Mouse (Mus musculus): ENCODE data around the gene Gm10272. TPM values are rescaled to one million over a fixed set of nuclear protein-coding genes. Genes with fewer than 3 reads are reported as not detected.
"Not testable (repeated sequence)": the region's sequence is repeated elsewhere in the genome, so short reads cannot be mapped to it uniquely, and the experiment has no call there.

The Gm10272 gene
- polyA plus RNA-seq, 1 experiment from 2014 or later: not detected

- not testable (repeated sequence) for H3K27me3 ChIP-seq (ENCODE audit: control insufficient read depth, insufficient read depth, low read length); H3K4me3 ChIP-seq (ENCODE audit: low read depth, low read length); H3K4me1 ChIP-seq (ENCODE audit: control insufficient read depth, insufficient read depth, low read length); H3K4me2 ChIP-seq (replicated peaks; ENCODE audit: low read depth, low read length); H3K36me3 ChIP-seq (ENCODE audit: control insufficient read depth, insufficient read depth, low read length); H3K9me3 ChIP-seq (ENCODE audit: control insufficient read depth, low read depth, low read length); ATAC-seq (ENCODE audit: insufficient number of reproducible peaks, insufficient read depth, low FRiP score, low read depth); H3K9ac ChIP-seq (replicated peaks; ENCODE audit: low read depth, low read length); H3K27ac ChIP-seq (ENCODE audit: low read length)
These were observed 4.7 kb downstream of the Gm10272 start, which contains the start of gene Gm10024 for GRCm38 (mm10) chr10:77711157-77711556. Gene Gm10024, plus strand, starts transcription at chr10:77711457.

GRCm38 (mm10) chr10:77713734-77714133, 7.3 kb downstream of the Gm10272 start:
- WGBS: 58% methylated on average over 4 of the region's 4 CpGs
- no peak overlapping the region for H3K4me3 ChIP-seq (ENCODE audit: low read depth, low read length)
- no peak overlapping the region for H3K4me2 ChIP-seq (replicated peaks; ENCODE audit: low read depth, low read length)
- ATAC-seq (ENCODE audit: insufficient number of reproducible peaks, insufficient read depth, low FRiP score, low read depth): no peak
- no peaks in the 10 kb centered on the region for H3K9me3 ChIP-seq (ENCODE audit: control insufficient read depth, low read depth, low read length)
- H3K36me3 ChIP-seq (ENCODE audit: control insufficient read depth, insufficient read depth, low read length): no peaks in the 10 kb centered on the region
- no peak overlapping the region for H3K27ac ChIP-seq (ENCODE audit: low read length)
- no peaks in the 10 kb centered on the region for H3K4me1 ChIP-seq (ENCODE audit: control insufficient read depth, insufficient read depth, low read length)
- no peak overlapping the region for H3K9ac ChIP-seq (replicated peaks; ENCODE audit: low read depth, low read length)
- H3K27me3 ChIP-seq (ENCODE audit: control insufficient read depth, insufficient read depth, low read length): no peaks in the 10 kb centered on the region

- Histone ChIP-seq H3K4me1 (ENCODE audit: control insufficient read depth, insufficient read depth, low read length) (no peaks in the 10 kb centered on the region), H3K4me3 (ENCODE audit: low read depth, low read length) (no peak within 1 kb of the TSS), H3K9ac (replicated peaks; ENCODE audit: low read depth, low read length) (no peak within 1 kb of the TSS), H3K36me3 (ENCODE audit: control insufficient read depth, insufficient read depth, low read length) (no peaks in the 10 kb centered on the region), H3K27me3 (ENCODE audit: control insufficient read depth, insufficient read depth, low read length) (no peaks in the 10 kb centered on the region), H3K9me3 (ENCODE audit: control insufficient read depth, low read depth, low read length) (no peaks in the 10 kb centered on the region), H3K27ac (ENCODE audit: low read length) (no peak within 1 kb of the TSS), H3K4me2 (replicated peaks; ENCODE audit: low read depth, low read length) (no peak within 1 kb of the TSS)
- WGBS: 85% methylated on average over 1 of the region's 1 CpGs
- no peak for ATAC-seq (ENCODE audit: insufficient number of reproducible peaks, insufficient read depth, low FRiP score, low read depth)
These were observed 9.1 kb downstream of the Gm10272 start, which contains the start of gene Gm10142 for GRCm38 (mm10) chr10:77715507-77715906. Gene Gm10142, plus strand, starts transcription at chr10:77715807.

GRCm38 (mm10) chr10:77720299-77720698, 13.9 kb downstream of the Gm10272 start, which contains the start of gene Krtap12-1:
Gene Krtap12-1, plus strand, starts transcription at chr10:77720599.
- ATAC-seq (ENCODE audit: insufficient number of reproducible peaks, insufficient read depth, low FRiP score, low read depth); H3K27me3 ChIP-seq (ENCODE audit: control insufficient read depth, insufficient read depth, low read length): not testable (repeated sequence)
- 82% methylated on average over 1 of the region's 1 CpGs for WGBS

GRCm38 (mm10) chr10:77724855-77725254, 18.4 kb downstream of the Gm10272 start:
- H3K27me3 ChIP-seq (ENCODE audit: control insufficient read depth, insufficient read depth, low read length): no peaks in the 10 kb centered on the region
- no peak overlapping the region for H3K9ac ChIP-seq (replicated peaks; ENCODE audit: low read depth, low read length)
- no peak overlapping the region for H3K27ac ChIP-seq (ENCODE audit: low read length)
- H3K36me3 ChIP-seq (ENCODE audit: control insufficient read depth, insufficient read depth, low read length): no peaks in the 10 kb centered on the region
- H3K4me2 ChIP-seq (replicated peaks; ENCODE audit: low read depth, low read length): no peak overlapping the region
- no peak overlapping the region for H3K4me3 ChIP-seq (ENCODE audit: low read depth, low read length)
- H3K4me1 ChIP-seq (ENCODE audit: control insufficient read depth, insufficient read depth, low read length): no peaks in the 10 kb centered on the region
- H3K9me3 ChIP-seq (ENCODE audit: control insufficient read depth, low read depth, low read length): no peaks in the 10 kb centered on the region
- WGBS: 76% methylated on average over 8 of the region's 8 CpGs
- ATAC-seq (ENCODE audit: insufficient number of reproducible peaks, insufficient read depth, low FRiP score, low read depth): no peak

More at GRCm38 (mm10) chr10:77720299-77720698, 13.9 kb downstream of the Gm10272 start, which contains the start of gene Krtap12-1:
- not testable (repeated sequence) for H3K4me3 ChIP-seq (ENCODE audit: low read depth, low read length); H3K27ac ChIP-seq (ENCODE audit: low read length); H3K9ac ChIP-seq (replicated peaks; ENCODE audit: low read depth, low read length); H3K4me2 ChIP-seq (replicated peaks; ENCODE audit: low read depth, low read length); H3K36me3 ChIP-seq (ENCODE audit: control insufficient read depth, insufficient read depth, low read length); H3K4me1 ChIP-seq (ENCODE audit: control insufficient read depth, insufficient read depth, low read length); H3K9me3 ChIP-seq (ENCODE audit: control insufficient read depth, low read depth, low read length)

GRCm38 (mm10) chr10:77726186-77726585, 19.8 kb downstream of the Gm10272 start, which contains the start of gene Gm10100:
Gene Gm10100, plus strand, starts transcription at chr10:77726486.
- no peaks in the 10 kb centered on the region for H3K27me3 ChIP-seq (ENCODE audit: control insufficient read depth, insufficient read depth, low read length)
- no peaks in the 10 kb centered on the region for H3K36me3 ChIP-seq (ENCODE audit: control insufficient read depth, insufficient read depth, low read length)
- H3K4me1 ChIP-seq (ENCODE audit: control insufficient read depth, insufficient read depth, low read length): no peaks in the 10 kb centered on the region
- H3K9me3 ChIP-seq (ENCODE audit: control insufficient read depth, low read depth, low read length): no peaks in the 10 kb centered on the region
- no peak within 1 kb of the TSS for H3K27ac ChIP-seq (ENCODE audit: low read length)
- WGBS: 34% methylated on average over 3 of the region's 3 CpGs
- no peak within 1 kb of the TSS for H3K4me2 ChIP-seq (replicated peaks; ENCODE audit: low read depth, low read length)
- no peak within 1 kb of the TSS for H3K4me3 ChIP-seq (ENCODE audit: low read depth, low read length)
- no peak for ATAC-seq (ENCODE audit: insufficient number of reproducible peaks, insufficient read depth, low FRiP score, low read depth)
- no peak within 1 kb of the TSS for H3K9ac ChIP-seq (replicated peaks; ENCODE audit: low read depth, low read length)

GRCm38 (mm10) chr10:77728280-77728679, 21.9 kb downstream of the Gm10272 start:
- no peak overlapping the region for H3K27ac ChIP-seq (ENCODE audit: low read length)
- no peak overlapping the region for H3K9ac ChIP-seq (replicated peaks; ENCODE audit: low read depth, low read length)
- H3K9me3 ChIP-seq (ENCODE audit: control insufficient read depth, low read depth, low read length): no peaks in the 10 kb centered on the region
- ATAC-seq (ENCODE audit: insufficient number of reproducible peaks, insufficient read depth, low FRiP score, low read depth): no peak
- H3K27me3 ChIP-seq (ENCODE audit: control insufficient read depth, insufficient read depth, low read length): no peaks in the 10 kb centered on the region
- H3K4me2 ChIP-seq (replicated peaks; ENCODE audit: low read depth, low read length): no peak overlapping the region
- no peaks in the 10 kb centered on the region for H3K4me1 ChIP-seq (ENCODE audit: control insufficient read depth, insufficient read depth, low read length)
- WGBS: 58% methylated on average over 4 of the region's 4 CpGs
- no peak overlapping the region for H3K4me3 ChIP-seq (ENCODE audit: low read depth, low read length)
- no peaks in the 10 kb centered on the region for H3K36me3 ChIP-seq (ENCODE audit: control insufficient read depth, insufficient read depth, low read length)

GRCm38 (mm10) chr10:77729241-77729640, 22.8 kb downstream of the Gm10272 start:
- Histone ChIP-seq H3K36me3 (ENCODE audit: control insufficient read depth, insufficient read depth, low read length) (no peaks in the 10 kb centered on the region), H3K4me1 (ENCODE audit: control insufficient read depth, insufficient read depth, low read length) (no peaks in the 10 kb centered on the region), H3K27me3 (ENCODE audit: control insufficient read depth, insufficient read depth, low read length) (no peaks in the 10 kb centered on the region), H3K4me3 (ENCODE audit: low read depth, low read length) (no peak overlapping the region), H3K4me2 (replicated peaks; ENCODE audit: low read depth, low read length) (no peak overlapping the region), H3K9me3 (ENCODE audit: control insufficient read depth, low read depth, low read length) (no peaks in the 10 kb centered on the region), H3K9ac (replicated peaks; ENCODE audit: low read depth, low read length) (no peak overlapping the region), H3K27ac (ENCODE audit: low read length) (no peak overlapping the region)
- WGBS: 43% methylated on average over 4 of the region's 4 CpGs
- ATAC-seq (ENCODE audit: insufficient number of reproducible peaks, insufficient read depth, low FRiP score, low read depth): no peak

- no peak overlapping the region for H3K4me2 ChIP-seq (replicated peaks; ENCODE audit: low read depth, low read length)
- no peak overlapping the region for H3K9ac ChIP-seq (replicated peaks; ENCODE audit: low read depth, low read length)
- no peak overlapping the region for H3K27ac ChIP-seq (ENCODE audit: low read length)
- H3K4me3 ChIP-seq (ENCODE audit: low read depth, low read length): no peak overlapping the region
- no peaks in the 10 kb centered on the region for H3K36me3 ChIP-seq (ENCODE audit: control insufficient read depth, insufficient read depth, low read length)
- ATAC-seq (ENCODE audit: insufficient number of reproducible peaks, insufficient read depth, low FRiP score, low read depth): no peak
- no peaks in the 10 kb centered on the region for H3K4me1 ChIP-seq (ENCODE audit: control insufficient read depth, insufficient read depth, low read length)
- H3K27me3 ChIP-seq (ENCODE audit: control insufficient read depth, insufficient read depth, low read length): no peaks in the 10 kb centered on the region
- peaks cover 7% of the 10 kb centered on the region; the same call in 1 of the 2 replicates for H3K9me3 ChIP-seq (ENCODE audit: control insufficient read depth, low read depth, low read length)
- 92% methylated on average over 1 of the region's 1 CpGs for WGBS
These were observed 29.5 kb downstream of the Gm10272 start for GRCm38 (mm10) chr10:77735928-77736327.
